Mouse (Mus musculus) spleen, postnatal 14 days (tissue): ENCODE data around the gene Nmt2.

Experiments
- DNase-seq, 2 experiments: peaks; one replicate each; pipeline ENCODE4 v3.0.0; 2021 to 2022; ENCODE audit warnings: low spot score in 2 of 2

Gene Nmt2

DNA sequence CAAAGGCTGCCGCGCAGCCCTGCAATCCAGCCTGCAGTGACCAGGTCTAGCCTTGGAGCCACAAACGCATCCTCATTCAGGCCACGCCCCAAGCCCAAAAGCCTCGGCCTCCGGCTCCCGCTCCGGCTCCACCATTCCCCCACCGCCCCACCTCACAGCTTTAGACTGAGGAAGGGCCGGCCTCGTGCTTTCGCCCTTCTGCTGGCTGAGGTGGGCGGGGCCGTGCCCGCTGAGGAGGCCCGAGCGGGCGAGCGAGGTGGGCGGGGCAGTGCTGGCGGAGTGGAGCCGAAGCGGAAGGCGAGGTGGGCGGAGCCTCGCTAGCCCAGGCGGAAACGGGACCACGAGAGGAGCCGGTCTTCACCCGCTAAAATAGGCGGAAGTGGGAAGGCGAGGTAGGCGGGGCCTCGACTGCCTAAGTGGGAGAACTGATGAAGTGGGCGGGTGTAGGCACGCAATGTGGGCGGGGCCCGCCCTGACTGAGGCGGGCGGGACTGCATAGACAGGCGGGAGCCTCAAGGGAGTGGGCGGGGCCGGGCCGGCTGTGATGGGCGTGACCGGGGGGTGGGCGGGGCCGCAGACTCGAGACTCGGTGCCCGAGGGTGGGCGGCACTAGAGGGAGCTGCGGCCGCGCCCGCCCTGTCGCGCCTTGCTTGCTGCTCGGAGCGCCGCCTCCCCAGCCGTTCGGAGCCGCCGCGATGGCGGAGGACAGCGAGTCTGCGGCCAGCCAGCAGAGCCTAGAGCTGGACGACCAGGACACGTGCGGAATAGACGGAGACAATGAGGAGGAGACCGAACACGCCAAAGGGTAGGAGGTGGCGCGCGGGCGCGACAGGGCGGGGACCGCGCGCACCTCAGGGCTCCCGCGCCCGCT, at the start of gene Nmt2:
TSS of gene Nmt2 (plus strand) at position 611 of the 871 bp plus-strand sequence.
- DNase-seq = peak; percentile 98

DNA sequence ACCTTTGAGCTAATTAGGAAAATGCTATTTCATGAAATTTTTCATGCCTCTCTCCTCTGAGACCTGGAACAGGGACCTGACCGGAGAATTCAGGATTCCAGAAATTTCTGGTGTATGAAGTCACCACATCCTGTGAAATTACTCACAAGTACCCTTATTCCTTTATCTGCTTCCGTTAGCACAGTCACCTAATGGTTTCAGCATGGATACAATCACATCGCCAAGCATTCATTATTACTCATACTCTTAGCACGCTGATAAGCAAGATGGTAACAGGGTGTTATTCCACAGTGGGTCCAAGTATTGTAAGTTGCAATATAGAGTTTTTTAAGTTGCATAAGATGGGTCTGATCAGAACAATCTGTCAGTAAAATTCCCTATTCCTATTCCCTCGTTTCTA, 44.8 kb upstream of the Nmt2 start:
- DNase-seq = no peak

DNA sequence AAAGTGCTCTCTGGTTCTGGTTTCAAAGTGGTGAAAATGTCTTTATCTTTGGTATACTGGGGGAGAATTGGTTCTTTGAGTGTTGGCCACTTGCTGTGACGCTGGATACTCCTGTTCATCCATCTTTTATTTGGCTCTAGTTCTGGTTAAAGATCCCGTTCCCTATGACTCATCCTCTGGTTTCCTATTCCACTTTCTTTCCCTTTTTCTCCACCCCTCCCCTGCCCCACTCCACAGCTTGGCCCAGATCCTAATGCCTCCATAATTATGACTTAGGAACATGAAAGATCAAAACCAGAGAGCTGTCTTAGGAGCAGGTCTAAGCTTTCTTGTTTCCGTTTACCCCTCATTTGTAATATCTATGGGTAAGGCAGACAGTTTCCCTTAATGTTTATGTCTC, 39.8 kb upstream of the Nmt2 start:
- no peak for DNase-seq

GRCm38 (mm10) chr2:3251309-3251708, 32.7 kb upstream of the Nmt2 start:
- DNase-seq = no peak

DNA sequence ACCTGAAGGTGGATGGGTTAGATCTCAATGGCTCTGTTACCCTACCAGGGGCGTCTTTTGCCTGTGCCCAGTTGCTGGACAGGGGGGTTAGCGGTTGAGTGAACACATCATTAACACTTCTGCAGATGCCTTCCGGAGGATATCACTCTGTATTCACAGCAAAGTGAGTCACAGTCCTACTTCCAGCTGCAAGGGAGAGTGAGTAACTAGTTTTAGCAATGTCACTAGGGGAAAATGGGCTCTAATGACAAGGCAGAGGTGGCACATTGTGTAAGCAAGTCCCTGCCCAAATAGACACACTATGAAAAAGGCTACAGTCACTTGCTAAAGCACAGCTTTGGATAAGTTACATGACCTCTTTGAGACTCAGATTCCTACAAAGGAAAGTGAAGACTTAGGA, 17.5 kb upstream of the Nmt2 start:
- no peak for DNase-seq

GRCm38 (mm10) chr2:3267879-3268278, 16.1 kb upstream of the Nmt2 start:
- no peak for DNase-seq

- no peak for DNase-seq
Measured at GRCm38 (mm10) chr2:3273349-3273748, 10.7 kb upstream of the Nmt2 start.

DNA sequence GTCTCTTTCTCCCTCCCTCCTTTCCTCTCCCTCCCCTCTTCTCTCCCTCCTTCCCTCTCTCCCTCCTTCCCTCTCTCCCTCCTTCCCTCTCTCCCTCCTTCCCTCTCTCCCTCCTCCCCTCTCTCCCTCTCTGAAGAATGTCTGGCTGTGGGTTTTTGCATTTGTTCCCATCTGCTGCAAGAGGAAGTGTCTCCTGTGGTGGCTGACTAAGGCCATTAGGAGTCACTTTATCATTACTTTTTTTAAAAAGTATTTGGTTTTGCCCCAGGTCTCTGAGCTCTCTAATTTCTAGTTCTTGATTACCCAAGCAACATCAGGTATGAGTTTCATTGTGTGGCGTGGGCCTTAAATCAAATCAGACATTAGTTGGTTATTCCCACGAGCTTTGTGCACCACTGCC, 7.9 kb upstream of the Nmt2 start:
- no peak for DNase-seq

DNA sequence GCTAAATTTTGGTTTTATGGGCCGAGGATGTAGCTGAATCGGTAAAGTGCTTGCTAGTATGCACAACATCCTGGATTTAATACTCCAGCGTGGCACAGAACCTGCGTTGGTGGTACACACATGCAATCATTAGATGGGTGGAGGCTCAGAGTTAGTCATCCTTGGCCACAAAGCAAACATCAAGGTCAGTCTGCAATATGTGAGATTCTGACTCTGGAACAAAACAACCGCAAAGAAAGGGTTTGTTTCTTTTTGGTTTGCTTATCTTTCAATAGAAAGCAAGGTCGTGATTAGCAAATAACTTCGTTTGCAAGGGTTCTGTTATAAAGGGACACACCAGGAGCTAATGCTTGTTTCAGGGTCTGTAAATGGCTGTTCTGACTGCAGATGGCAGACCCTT, 6.5 kb upstream of the Nmt2 start:
- no peak for DNase-seq

DNA sequence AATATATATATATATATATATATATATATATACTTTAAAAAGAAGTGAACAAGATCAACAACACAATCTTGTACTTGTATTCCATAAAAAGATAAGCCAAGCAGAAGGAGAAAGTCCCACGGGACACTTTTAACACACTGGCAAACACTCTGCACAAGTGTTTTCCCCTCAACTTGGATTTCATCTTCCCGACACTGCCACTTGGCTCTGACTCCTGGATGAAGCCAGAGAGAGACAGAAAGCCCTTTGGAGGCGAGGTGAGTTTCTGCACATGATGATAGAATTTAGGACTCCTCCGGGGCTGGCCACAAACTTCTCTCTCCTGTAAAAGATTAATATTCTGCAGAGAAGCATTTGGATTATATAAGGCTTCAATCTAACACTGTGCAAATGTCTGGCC, 2.7 kb upstream of the Nmt2 start:
- DNase-seq = no peak

GRCm38 (mm10) chr2:3282866-3283601, 978 bp upstream of the Nmt2 start:
- no peak for DNase-seq

DNA sequence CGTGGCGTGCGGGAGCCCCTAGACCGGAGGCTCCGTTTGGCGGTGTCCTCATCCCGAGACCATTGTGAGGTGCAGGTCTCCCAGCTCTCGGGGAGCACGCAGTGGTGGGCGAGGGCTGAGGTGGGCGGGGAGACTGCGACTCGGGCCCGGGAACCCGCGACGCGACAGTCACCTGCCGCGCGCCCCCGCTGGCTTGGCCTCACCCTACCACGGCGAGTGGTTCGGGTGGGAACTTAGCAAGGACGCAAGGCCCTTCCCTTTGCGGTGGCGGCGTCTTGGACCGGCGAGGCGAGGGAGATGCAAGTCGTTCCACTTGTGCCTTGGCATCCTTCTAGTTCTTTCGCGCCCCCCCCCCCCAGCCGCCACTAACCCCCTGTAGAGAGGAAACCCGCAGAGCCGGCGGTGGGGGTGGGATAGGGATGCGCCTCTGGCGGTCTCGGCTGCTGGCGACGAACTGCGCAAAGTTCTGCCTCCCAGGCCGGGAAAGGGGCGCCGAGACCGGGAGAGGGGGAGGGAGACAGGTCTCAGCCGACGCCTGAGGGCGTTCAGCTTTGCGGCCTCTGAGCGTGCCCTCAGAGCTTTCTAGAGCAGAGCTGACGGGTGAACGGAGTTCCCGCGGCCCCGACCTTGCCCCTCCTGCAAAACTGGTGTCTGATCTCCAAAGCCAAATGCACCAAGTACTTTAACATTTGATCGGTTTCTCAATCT, 615 bp downstream of the Nmt2 start:
- peak; percentile 26 to 37 for DNase-seq

- no peak for DNase-seq
Measured at GRCm38 (mm10) chr2:3285181-3285530, 1.1 kb downstream of the Nmt2 start.

DNA sequence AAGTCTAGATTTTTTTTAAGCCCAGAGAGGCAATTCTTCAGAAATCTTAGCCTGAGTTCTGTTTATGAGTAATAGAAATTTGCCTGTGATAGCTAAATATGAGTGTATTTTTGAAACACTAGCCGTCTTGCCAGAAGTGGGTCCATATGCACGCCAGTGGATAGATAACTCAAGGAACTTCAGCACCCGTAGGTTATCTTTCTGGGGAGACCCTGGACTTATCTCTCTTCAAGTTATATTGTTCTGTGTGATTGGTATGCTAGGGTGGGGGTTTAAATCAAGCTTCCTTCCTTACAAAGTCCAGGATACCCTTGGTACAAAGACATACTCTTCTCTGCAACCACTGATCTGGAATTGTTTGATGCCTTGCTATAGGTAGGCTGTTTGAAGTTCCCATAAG, 1.7 kb downstream of the Nmt2 start:
- no peak for DNase-seq

- DNase-seq = no peak
Measured at GRCm38 (mm10) chr2:3286243-3286642, 2.2 kb downstream of the Nmt2 start.

DNA sequence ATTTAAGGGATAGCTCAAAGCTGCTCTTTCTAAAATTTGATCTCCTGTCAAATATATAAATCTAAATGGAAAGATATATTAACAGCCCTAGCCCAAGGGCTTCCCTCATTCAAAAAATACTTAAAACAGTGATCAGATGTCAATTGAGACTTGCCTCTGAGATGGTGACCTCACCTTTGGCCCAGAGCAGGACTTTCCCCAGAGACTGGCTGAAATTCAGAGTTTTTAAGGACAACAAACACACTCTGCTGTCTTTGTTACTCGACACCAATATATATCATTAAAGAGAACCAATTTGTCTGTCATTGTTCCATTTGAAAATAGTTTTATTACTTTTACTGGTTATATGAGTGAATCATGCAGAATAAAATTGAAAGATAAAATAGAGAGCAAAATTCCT, 5.6 kb downstream of the Nmt2 start:
- no peak for DNase-seq

GRCm38 (mm10) chr2:3292170-3292569, 8.2 kb downstream of the Nmt2 start:
- no peak for DNase-seq

DNA sequence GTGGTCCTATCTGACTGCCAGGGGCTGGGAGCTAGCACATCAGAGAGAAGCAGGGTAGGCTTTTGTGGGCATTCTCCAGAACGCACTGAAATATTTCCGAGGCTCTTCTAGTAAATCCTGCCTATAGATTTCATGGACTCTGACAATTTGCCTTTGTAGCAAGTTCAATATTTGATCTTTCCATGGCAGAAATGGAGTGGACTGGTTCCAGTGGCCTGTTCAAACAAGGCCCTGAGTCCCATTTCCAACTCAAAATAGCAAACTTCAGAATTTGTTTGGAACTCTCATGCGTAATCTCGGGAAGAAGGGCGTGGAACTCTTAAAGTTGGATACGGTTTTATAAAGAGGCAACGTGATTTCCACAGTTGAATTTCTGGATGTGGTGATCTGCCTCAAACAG, 11.8 kb downstream of the Nmt2 start:
- DNase-seq = no peak

DNA sequence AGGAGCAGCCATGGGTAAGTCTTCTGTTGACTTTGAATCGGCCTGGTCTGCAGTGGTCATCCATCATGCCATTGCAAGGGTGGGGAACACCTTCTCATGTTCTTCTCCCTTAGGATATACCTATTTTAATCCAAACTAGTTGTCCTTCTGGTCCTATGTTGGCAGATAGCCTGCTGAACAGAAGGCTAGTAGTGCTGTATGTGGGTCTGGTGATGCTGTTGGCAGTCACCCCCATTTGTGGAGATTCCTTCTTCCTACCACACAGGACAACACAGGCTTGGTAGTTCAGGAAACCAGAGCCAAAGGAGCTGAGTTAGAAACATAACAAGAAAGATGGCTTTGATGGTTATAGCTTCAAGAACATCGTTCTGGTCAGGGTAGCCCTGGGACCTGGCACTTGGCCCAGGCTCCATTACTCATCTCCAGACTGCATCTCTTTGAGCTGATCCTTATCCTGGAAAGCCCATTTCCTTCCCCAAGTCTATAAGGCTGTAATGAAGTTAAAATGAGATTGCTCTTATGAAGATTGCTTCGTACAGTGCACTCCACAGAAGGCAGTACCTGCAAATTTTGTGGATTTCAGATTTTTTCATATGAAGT, 21.5 kb downstream of the Nmt2 start:
- DNase-seq = no peak

GRCm38 (mm10) chr2:3323132-3323531, 39.1 kb downstream of the Nmt2 start:
- no peak for DNase-seq

GRCm38 (mm10) chr2:3324381-3325130, 40.5 kb downstream of the Nmt2 start:
- no peak for DNase-seq

- no peak for DNase-seq
Measured at GRCm38 (mm10) chr2:3326547-3326946, 42.5 kb downstream of the Nmt2 start.
